ENCODE assay signal across 22 mouse cellular contexts in the genomic region with DNA sequence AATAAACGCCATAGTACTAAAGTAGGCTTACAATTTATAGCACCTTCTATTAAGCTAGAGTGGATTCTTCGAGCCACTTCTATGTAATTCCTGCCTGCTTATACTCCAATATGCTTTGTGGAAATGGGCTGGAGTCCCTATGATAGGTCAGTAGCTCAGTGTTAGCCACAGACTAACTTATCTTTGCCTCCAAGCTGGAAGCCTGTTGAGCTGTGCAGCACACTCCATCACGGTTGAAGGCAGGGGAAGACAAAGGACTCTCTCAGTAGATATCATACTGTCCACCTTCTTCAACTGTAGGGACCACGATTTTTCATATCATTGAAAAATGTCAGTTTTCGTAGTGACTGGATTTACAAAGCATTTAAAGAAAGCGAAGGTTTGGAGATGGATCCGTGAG. TPM values are rescaled to one million over a fixed set of nuclear protein-coding genes. Genes with fewer than 3 reads are reported as not detected.
DNase-seq lines count a peak whose midpoint lies in the region; ATAC-seq lines count a peak whose summit lies in the region.
"Had no signal": no experiment of that assay in that cellular context is flagged by ENCODE, and none has a peak within 500 bp of the region (broad histone marks: within the 10 kb centered on the region; RNA-seq: fewer than 3 reads in every experiment).

No protein-coding gene starts in this region.

- peak overlapping the region; percentile 93 for H3K27ac ChIP-seq in liver, embryonic 11.5 days (ENCODE audit: low read depth, low read length)
- H3K27ac ChIP-seq: embryonic facial prominence, embryonic 13.5 days; forebrain, embryonic 10.5 days; gastrocnemius, adult 2 months; layer of hippocampus, adult 2 months; limb, embryonic 10.5 days had no signal

- no peaks in the 10 kb centered on the region for H3K27me3 ChIP-seq in liver, embryonic 11.5 days (replicated peaks; ENCODE audit: control insufficient read depth, insufficient read depth, low read length)
- H3K27me3 ChIP-seq: embryonic facial prominence, embryonic 13.5 days had no signal

- DNase-seq in spleen, postnatal 36 days (ENCODE audit: low spot score in 2 of 2): peak; percentile 10 to 40
- DNase-seq in spleen, postnatal 10 days (ENCODE audit: low spot score in 2 of 2): no peak
- peak; percentile 73 for DNase-seq in c-Kit-positive CD71-positive TER-119-negative erythroid progenitor cells, embryonic 14.5 days (ENCODE audit: low read depth)
- no peak for DNase-seq in liver, embryonic 11.5 days (ENCODE audit: low spot score)
- no peak for DNase-seq in urinary bladder, adult 2 months (ENCODE audit: low spot score)
- DNase-seq in natural killer cell, adult 2 months (ENCODE audit: low spot score in 2 of 2): no peak
- DNase-seq in adrenal gland, postnatal 25 days: no peak
- DNase-seq: adrenal gland, postnatal 36 days; cerebellum, adult 9-11 months; gastrocnemius, adult 2 months; kidney, adult 18-20 months; kidney, postnatal 10 days; lung, adult 18-20 months; retina, postnatal 1 day; right cerebral cortex, postnatal 4 days; thymus, postnatal 4 days had no signal

- peak; percentile 89 for ATAC-seq in liver, embryonic 11.5 days (replicated peaks; ENCODE audit: low FRiP score)
- peak; percentile 52 for ATAC-seq in megakaryocyte progenitor cell, adult 5-6 weeks (replicated peaks; ENCODE audit: poor library complexity)

- peak overlapping the region; percentile 44 for H3K4me2 ChIP-seq in liver, embryonic 11.5 days
- H3K4me2 ChIP-seq: embryonic facial prominence, embryonic 13.5 days; midbrain, embryonic 11.5 days had no signal

- no peaks in the 10 kb centered on the region for H3K36me3 ChIP-seq in liver, embryonic 11.5 days (ENCODE audit: control insufficient read depth, insufficient read depth, low read length)
- H3K36me3 ChIP-seq: embryonic facial prominence, embryonic 13.5 days; forebrain, embryonic 10.5 days; limb, embryonic 10.5 days had no signal

- WGBS in liver, embryonic 11.5 days: 37% methylated on average over 7 of the region's 7 CpGs

- no peak overlapping the region; the same call in 1 of the 2 replicates for H3K9ac ChIP-seq in liver, embryonic 11.5 days (ENCODE audit: low read depth, low read length)
- H3K9ac ChIP-seq: embryonic facial prominence, embryonic 13.5 days had no signal

- no peak overlapping the region for H3K4me3 ChIP-seq in liver, embryonic 11.5 days (ENCODE audit: low read depth, low read length)
- H3K4me3 ChIP-seq: embryonic facial prominence, embryonic 13.5 days; forebrain, embryonic 10.5 days; gastrocnemius, adult 2 months; layer of hippocampus, adult 2 months; limb, embryonic 10.5 days had no signal

- H3K4me1 ChIP-seq in liver, embryonic 11.5 days (replicated peaks; ENCODE audit: control insufficient read depth, insufficient read depth, low read length): peaks cover 26% of the 10 kb centered on the region

- no peaks in the 10 kb centered on the region for H3K9me3 ChIP-seq in liver, embryonic 11.5 days (ENCODE audit: control insufficient read depth, low read length)
- H3K9me3 ChIP-seq: embryonic facial prominence, embryonic 13.5 days; forebrain, embryonic 10.5 days; limb, embryonic 10.5 days had no signal

RNA-seq across cellular contexts. Expression of a gene that starts 3.8 kb away (rescaled TPM):
- polyA plus RNA-seq in liver, embryonic 11.5 days (2014; fragmentation: Nextera tagmentation; extraction: Ambion mirVana): 36.2 and 39.3 TPM in 2 replicates
- 35.6 and 38.4 TPM in 2 replicates for total RNA-seq in megakaryocyte progenitor cell, adult 5-6 weeks (2015)
- 23.5 and 23.7 TPM in 2 replicates for total RNA-seq in megakaryocyte progenitor cell, adult 5-6 weeks (2017)
- polyA plus RNA-seq in urinary bladder, adult 2 months (2012; rRNA removed): 19.3 and 20.1 TPM in 2 replicates
- 35.7 and 42.2 TPM in 2 replicates for total RNA-seq in adrenal gland, postnatal 25 days (2021)

RNA-seq across cellular contexts. Expression of a gene that starts 23.4 kb away (rescaled TPM):
- 728 and 826 TPM in 2 replicates for polyA plus RNA-seq in liver, embryonic 11.5 days (2014; fragmentation: Nextera tagmentation; extraction: Ambion mirVana)
- total RNA-seq in megakaryocyte progenitor cell, adult 5-6 weeks (2015): 1,416 and 1,430 TPM in 2 replicates
- 1,966 and 2,167 TPM in 2 replicates for total RNA-seq in megakaryocyte progenitor cell, adult 5-6 weeks (2017)
- 1,831 and 1,970 TPM in 2 replicates for polyA plus RNA-seq in urinary bladder, adult 2 months (2012; rRNA removed)
- 360 and 420 TPM in 2 replicates for total RNA-seq in adrenal gland, postnatal 25 days (2021)

RNA-seq across cellular contexts. Expression of a gene that starts 31.5 kb away (rescaled TPM):
- polyA plus RNA-seq in liver, embryonic 11.5 days (2014; fragmentation: Nextera tagmentation; extraction: Ambion mirVana): 1.3 and 1.4 TPM in 2 replicates
- 0.66 and 0.77 TPM in 2 replicates for total RNA-seq in megakaryocyte progenitor cell, adult 5-6 weeks (2015)
- total RNA-seq in megakaryocyte progenitor cell, adult 5-6 weeks (2017): 0.04 and 0.41 TPM in 2 replicates
- 2.9 and 4.0 TPM in 2 replicates for polyA plus RNA-seq in urinary bladder, adult 2 months (2012; rRNA removed)
- 7.9 and 11.4 TPM in 2 replicates for total RNA-seq in adrenal gland, postnatal 25 days (2021)

RNA-seq across cellular contexts. Expression of a gene that starts 45.5 kb away (rescaled TPM):
- 29.2 and 32.3 TPM in 2 replicates for polyA plus RNA-seq in liver, embryonic 11.5 days (2014; fragmentation: Nextera tagmentation; extraction: Ambion mirVana)
- 29.4 and 38.4 TPM in 2 replicates for total RNA-seq in megakaryocyte progenitor cell, adult 5-6 weeks (2015)
- total RNA-seq in megakaryocyte progenitor cell, adult 5-6 weeks (2017): 43.1 and 54.2 TPM in 2 replicates
- polyA plus RNA-seq in urinary bladder, adult 2 months (2012; rRNA removed): 31.0 and 38.4 TPM in 2 replicates
- total RNA-seq in adrenal gland, postnatal 25 days (2021): 48.9 and 79.8 TPM in 2 replicates

Comparison
In these comparisons a context has a peak if more than half of its experiments do, and no peak if none do; other contexts are left out.
1. DNase-seq: peak in spleen, postnatal 36 days (2 of 2) and c-Kit-positive CD71-positive TER-119-negative erythroid progenitor cells, embryonic 14.5 days (single experiment); none in spleen, postnatal 10 days (0 of 2), liver, embryonic 11.5 days (single experiment), urinary bladder, adult 2 months (single experiment), natural killer cell, adult 2 months (0 of 2) and adrenal gland, postnatal 25 days (single experiment).